Mouse (Mus musculus) CH12.LX (cell line): ENCODE measurements around the gene Cacna1i.

Source experiments
- CHD1 ChIP-seq: IDR thresholded peaks from 2 replicates; pipeline ENCODE4 v1.6.1; 2012; ENCODE audit warnings: low read depth, low read length, improper control_type of control experiment, inconsistent platforms
- CHD2 ChIP-seq: IDR thresholded peaks from 2 replicates; pipeline ENCODE4 v1.6.1; 2011; ENCODE audit warnings: low read length, improper control_type of control experiment
- CTCF ChIP-seq, 2 experiments: IDR thresholded peaks in 1 of 2; conservative IDR thresholded peaks in 1 of 2; 2 replicates each; pipeline ENCODE4 v1.5.1; 2011 to 2012; ENCODE audit warnings: low read depth in 2 of 2, low read length in 2 of 2, improper control_type of control experiment in 1 of 2, inconsistent platforms in 1 of 2, mild to moderate bottlenecking in 1 of 2, moderate library complexity in 1 of 2
- E2F4 ChIP-seq: IDR thresholded peaks from 2 replicates; pipeline ENCODE4 v1.6.1; 2011; ENCODE audit warnings: low read depth, low read length, improper control_type of control experiment; ENCODE audit not compliant: insufficient replicate concordance
- ELF1 ChIP-seq: IDR thresholded peaks from 2 replicates; pipeline ENCODE4 v1.6.1; 2014; ENCODE audit warnings: low read depth, mild to moderate bottlenecking, inconsistent platforms, low read length, improper control_type of control experiment
- EP300 ChIP-seq: IDR thresholded peaks from 2 replicates; pipeline ENCODE4 v1.6.1; 2011; ENCODE audit warnings: low read length, improper control_type of control experiment
- GABPA ChIP-seq: IDR thresholded peaks from 2 replicates; pipeline ENCODE4 v1.6.1; 2012; ENCODE audit warnings: low read depth, low read length, improper control_type of control experiment, inconsistent platforms; ENCODE audit not compliant: insufficient replicate concordance
- MAX ChIP-seq: IDR thresholded peaks from 2 replicates; pipeline ENCODE4 v1.6.1; 2011; ENCODE audit warnings: low read length, improper control_type of control experiment
- NRF1 ChIP-seq: IDR thresholded peaks from 2 replicates; pipeline ENCODE4 v1.6.1; 2014; ENCODE audit warnings: low read depth, mild to moderate bottlenecking, inconsistent platforms, low read length, improper control_type of control experiment, moderate library complexity
- POLR2A ChIP-seq: IDR thresholded peaks from 2 replicates; pipeline ENCODE4 v1.6.1; 2011; ENCODE audit warnings: low read depth, mild to moderate bottlenecking, improper control_type of control experiment, low read length
- SMC3 ChIP-seq: IDR thresholded peaks from 2 replicates; pipeline ENCODE4 v1.6.1; 2011; ENCODE audit warnings: low read depth, low read length, improper control_type of control experiment
- UBTF ChIP-seq: IDR thresholded peaks from 2 replicates; pipeline ENCODE4 v1.6.1; 2012; ENCODE audit warnings: low read depth, mild to moderate bottlenecking, inconsistent platforms, low read length, improper control_type of control experiment, moderate library complexity
- ZC3H11A ChIP-seq: IDR thresholded peaks from 2 replicates; pipeline ENCODE4 v1.6.1; 2012; ENCODE audit warnings: low read depth, mild to moderate bottlenecking, inconsistent platforms, low read length, improper control_type of control experiment

DNA sequence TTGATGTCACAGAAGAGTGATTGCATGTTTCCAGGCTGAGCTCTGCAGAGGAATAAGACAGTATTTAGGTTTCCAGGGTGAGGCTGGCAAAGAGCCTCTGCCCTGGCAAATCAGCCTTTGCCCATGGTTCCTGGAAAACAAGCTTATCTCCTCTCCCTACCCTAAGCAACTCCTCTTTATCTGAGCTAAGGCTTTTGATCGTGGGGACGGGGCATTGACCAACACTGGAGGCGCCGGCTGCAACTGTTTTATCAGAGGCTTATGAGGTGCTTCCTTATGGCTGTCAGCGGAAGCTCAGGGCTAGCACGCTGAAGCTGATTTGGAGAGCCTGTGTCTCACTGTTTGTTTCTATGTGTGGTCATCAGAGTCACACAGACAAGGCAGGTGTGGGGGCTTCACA, 36.5 kb upstream of the Cacna1i start:
- TF ChIP-seq CHD2 (no peak), E2F4 (no peak), CTCF (conservative IDR thresholded peaks at IDR 0.05 in 1 of 2, IDR thresholded peaks at IDR 0.05 in 1 of 2; ENCODE audit: low read depth in 2 of 2, low read length in 2 of 2) (no peak), ELF1 (no peak), EP300 (no peak), UBTF (no peak), NRF1 (no peak), MAX (no peak), GABPA (no peak), POLR2A (no peak), SMC3 (no peak), CHD1 (no peak), ZC3H11A (no peak)
